Mouse (Mus musculus) urinary bladder, adult 2 months (tissue): ENCODE measurements around the gene Bfsp2. TPM values are rescaled to one million over a fixed set of nuclear protein-coding genes. Genes with fewer than 3 reads are reported as not detected.
"Not testable (repeated sequence)": the region's sequence is repeated elsewhere in the genome, so short reads cannot be mapped to it uniquely, and the experiment has no call there.

Experiments used
- DNase-seq: peaks from one replicate; pipeline ENCODE4 v3.0.0; 2022; ENCODE audit warnings: low spot score
- polyA plus RNA-seq: library from polyadenylated mRNA; depleted of rRNA; stranded (reverse); fragments of >200 nt; gene quantifications from 2 replicates; pipeline ENCODE4 v1.2.3, GENCODE M21; 2012

Bfsp2 gene
- polyA plus RNA-seq, 1 experiment = 0.11 TPM

GRCm38 (mm10) chr9:103430431-103431220 is 49.6 kb downstream of the Bfsp2 start:
- no peak for DNase-seq

GRCm38 (mm10) chr9:103426425-103426824 is 53.8 kb downstream of the Bfsp2 start:
- DNase-seq = no peak

- no peak for DNase-seq
Measured at GRCm38 (mm10) chr9:103424869-103425268, 55.4 kb downstream of the Bfsp2 start.

- no peak for DNase-seq
Measured at GRCm38 (mm10) chr9:103423951-103424350, 56.3 kb downstream of the Bfsp2 start.

- DNase-seq = no peak
Measured at GRCm38 (mm10) chr9:103423384-103423783, 56.8 kb downstream of the Bfsp2 start.

GRCm38 (mm10) chr9:103422847-103423246 is 57.4 kb downstream of the Bfsp2 start:
- no peak for DNase-seq

- no peak for DNase-seq
Measured at GRCm38 (mm10) chr9:103420844-103421243, 59.4 kb downstream of the Bfsp2 start.

GRCm38 (mm10) chr9:103418786-103419185 is 61.4 kb downstream of the Bfsp2 start:
- DNase-seq = no peak

GRCm38 (mm10) chr9:103418267-103418666 is 62.0 kb downstream of the Bfsp2 start:
- not testable (repeated sequence) for DNase-seq

GRCm38 (mm10) chr9:103413457-103413856 is 66.8 kb downstream of the Bfsp2 start:
- no peak for DNase-seq

- no peak for DNase-seq
Measured at GRCm38 (mm10) chr9:103409119-103409518, 71.1 kb downstream of the Bfsp2 start.

- DNase-seq = no peak
Measured at GRCm38 (mm10) chr9:103408136-103408777, 72.0 kb downstream of the Bfsp2 start.

- DNase-seq = no peak
Measured at GRCm38 (mm10) chr9:103403331-103403973, 76.8 kb downstream of the Bfsp2 start.

GRCm38 (mm10) chr9:103398509-103399157 is 81.6 kb downstream of the Bfsp2 start:
- no peak for DNase-seq

GRCm38 (mm10) chr9:103393256-103393655 is 87.0 kb downstream of the Bfsp2 start:
- no peak for DNase-seq

- DNase-seq = no peak
Measured at GRCm38 (mm10) chr9:103391796-103392372, 88.3 kb downstream of the Bfsp2 start.

- no peak for DNase-seq
Measured at GRCm38 (mm10) chr9:103389261-103389660, 91.0 kb downstream of the Bfsp2 start.

- DNase-seq = no peak
Measured at GRCm38 (mm10) chr9:103387011-103387653, 93.1 kb downstream of the Bfsp2 start.

- no peak for DNase-seq
Measured at GRCm38 (mm10) chr9:103386573-103386972, 93.6 kb downstream of the Bfsp2 start.

GRCm38 (mm10) chr9:103385600-103385999 is 94.6 kb downstream of the Bfsp2 start:
- no peak for DNase-seq

- no peak for DNase-seq
Measured at GRCm38 (mm10) chr9:103384141-103384796, 96.0 kb downstream of the Bfsp2 start.
